Mouse (Mus musculus) small intestine, adult 2 months (tissue): ENCODE results near the gene Actr2.

Experiments
- CTCF ChIP-seq: fragments of 200-500 bp; IDR thresholded peaks from 2 replicates; pipeline ENCODE4 v1.5.1; 2012; ENCODE audit warnings: low read depth, mild to moderate bottlenecking, control low read depth, inconsistent platforms, low read length, moderate library complexity, mixed read lengths; ENCODE audit not compliant: insufficient replicate concordance, insufficient read length; ENCODE audit errors: extremely low read depth
- POLR2A ChIP-seq: fragments of 200-500 bp; IDR thresholded peaks from 2 replicates; pipeline ENCODE4 v1.6.1; 2012; ENCODE audit warnings: low read depth, mild to moderate bottlenecking, control low read depth, inconsistent platforms, low read length, moderate library complexity

- TF ChIP-seq CTCF (no peak), POLR2A (no peak)
Measured at GRCm38 (mm10) chr11:20085635-20086034, 27.1 kb downstream of the Actr2 start.
